Comparison of ENCODE assay signal across 25 mouse cellular contexts in genomic region chr2:28591479-28591878, GRCm38 (mm10). TPM values are rescaled to one million over a fixed set of nuclear protein-coding genes. Genes with fewer than 3 reads are reported as not detected.
DNase-seq lines count a peak whose midpoint lies in the region; ATAC-seq and TF ChIP-seq lines count a peak whose summit lies in the region.
"Had no signal": no experiment of that assay in that cellular context is flagged by ENCODE, and none has a peak within 500 bp of the region (broad histone marks: within the 10 kb centered on the region; RNA-seq: fewer than 3 reads in every experiment).

No protein-coding gene starts in this region.

- in situ Hi-C loops in Patski (cut with MboI; ENCODE audit: low pct_unique_long_range_greater_than_20kb) = loop anchor here (5.0 kb wide), 1 partner anchor 36 kb away; no protein-coding TSS in a partner anchor

- CTCF ChIA-PET in Patski (lab: Charles Lee) = interaction anchor here (3.0 kb wide), 1 partner anchor 31 kb away, joined by 21 read pairs; the partner anchor contains the start of gene Gfi1b

- intact Hi-C loops in left cerebral cortex, postnatal 4 days (cut with DNase I) = no loop called here

- no peaks in the 10 kb centered on the region; the same call in 1 of the 2 replicates for H3K27me3 ChIP-seq in embryonic facial prominence, embryonic 14.5 days (replicated peaks; ENCODE audit: control insufficient read depth, insufficient read depth, low read length)
- peaks cover 13% of the 10 kb centered on the region; the same call in 1 of the 2 replicates for H3K27me3 ChIP-seq in embryonic facial prominence, embryonic 10.5 days (replicated peaks; ENCODE audit: low read depth, poor library complexity, severe bottlenecking)
- peaks cover 6% of the 10 kb centered on the region for H3K27me3 ChIP-seq in Patski
- H3K27me3 ChIP-seq: intestine, embryonic 15.5 days; liver, embryonic 15.5 days; stomach, embryonic 15.5 days had no signal

- TF ChIP-seq CTCF in Patski (IDR thresholded peaks at IDR 0.05) = no peak

- H3K36me3 ChIP-seq in embryonic facial prominence, embryonic 14.5 days (ENCODE audit: control insufficient read depth, insufficient read depth, low read length) = no peaks in the 10 kb centered on the region
- no peaks in the 10 kb centered on the region for H3K36me3 ChIP-seq in embryonic facial prominence, embryonic 10.5 days (replicated peaks)
- H3K36me3 ChIP-seq: hindbrain, embryonic 12.5 days; intestine, embryonic 15.5 days; limb, embryonic 12.5 days; liver, embryonic 15.5 days; stomach, embryonic 15.5 days had no signal

- no peaks in the 10 kb centered on the region for H3K4me1 ChIP-seq in embryonic facial prominence, embryonic 14.5 days (ENCODE audit: control insufficient read depth, insufficient read depth, low read length)
- H3K4me1 ChIP-seq in embryonic facial prominence, embryonic 10.5 days = no peaks in the 10 kb centered on the region
- H3K4me1 ChIP-seq: hindbrain, embryonic 12.5 days; intestine, embryonic 15.5 days; limb, embryonic 12.5 days had no signal

- H3K27ac ChIP-seq in embryonic facial prominence, embryonic 14.5 days (replicated peaks; ENCODE audit: low read depth, low read length) = no peak overlapping the region
- H3K27ac ChIP-seq in embryonic facial prominence, embryonic 10.5 days (replicated peaks) = no peak overlapping the region
- H3K27ac ChIP-seq: gastrocnemius, adult 2 months; hindbrain, embryonic 12.5 days; intestine, embryonic 15.5 days; limb, embryonic 12.5 days; liver, embryonic 15.5 days; stomach, embryonic 15.5 days had no signal

- no peaks in the 10 kb centered on the region for H3K9me3 ChIP-seq in embryonic facial prominence, embryonic 14.5 days (ENCODE audit: control insufficient read depth, low read length)
- H3K9me3 ChIP-seq in embryonic facial prominence, embryonic 10.5 days = no peaks in the 10 kb centered on the region
- H3K9me3 ChIP-seq: hindbrain, embryonic 12.5 days; intestine, embryonic 15.5 days; limb, embryonic 12.5 days; liver, embryonic 15.5 days; stomach, embryonic 15.5 days had no signal

- POLR2A ChIA-PET in Patski (lab: Charles Lee) = no interaction called here

- no peak for ATAC-seq in embryonic facial prominence, embryonic 14.5 days (ENCODE audit: low read depth)
- ATAC-seq in Patski = peak; percentile 44
- ATAC-seq in megakaryocyte, adult 5-6 weeks (ENCODE audit: poor library complexity, severe bottlenecking) = peak; percentile 79
- ATAC-seq: forebrain, postnatal 0 days; intestine, embryonic 15.5 days had no signal

- 58% methylated on average over 2 of the region's 2 CpGs for WGBS in embryonic facial prominence, embryonic 14.5 days
- WGBS in embryonic facial prominence, embryonic 10.5 days = 83% methylated on average over 2 of the region's 2 CpGs

- H3K9ac ChIP-seq in embryonic facial prominence, embryonic 14.5 days (ENCODE audit: low read depth, low read length) = no peak overlapping the region
- H3K9ac ChIP-seq: forebrain, postnatal 0 days; hindbrain, embryonic 12.5 days; intestine, embryonic 15.5 days; limb, embryonic 12.5 days; liver, embryonic 15.5 days; stomach, embryonic 15.5 days had no signal

- H3K4me3 ChIP-seq in embryonic facial prominence, embryonic 14.5 days (ENCODE audit: low read depth, low read length) = no peak overlapping the region
- no peak overlapping the region for H3K4me3 ChIP-seq in embryonic facial prominence, embryonic 10.5 days
- H3K4me3 ChIP-seq: gastrocnemius, adult 2 months; hindbrain, embryonic 12.5 days; intestine, embryonic 15.5 days; limb, embryonic 12.5 days; liver, embryonic 15.5 days; stomach, embryonic 15.5 days had no signal

- H3K4me2 ChIP-seq in embryonic facial prominence, embryonic 14.5 days (ENCODE audit: low read depth, low read length) = no peak overlapping the region
- H3K4me2 ChIP-seq: hindbrain, embryonic 12.5 days; intestine, embryonic 15.5 days; limb, embryonic 12.5 days; liver, embryonic 15.5 days; stomach, embryonic 15.5 days had no signal

- DNase-seq in embryonic facial prominence, embryonic 14.5 days (ENCODE audit: low spot score) = peak; percentile 39
- no peak for DNase-seq in embryonic facial prominence, embryonic 10.5 days (ENCODE audit: low spot score)
- DNase-seq in 3134 (ENCODE audit: extremely low read depth, insufficient read length, low spot score) (peak; percentile 82), Patski (ENCODE audit: low read depth, low spot score) (peak; percentile 62)
- DNase-seq in left cerebral cortex, postnatal 4 days = no peak
- no peak for DNase-seq in layer of hippocampus, postnatal 14 days (ENCODE audit: low spot score in 2 of 2)
- no peak for DNase-seq in thymus, adult 18-20 months
- DNase-seq: cerebellum, adult 11-12 months; cerebellum, postnatal 25 days; forebrain, postnatal 0 days; gastrocnemius, adult 2 months; midbrain, embryonic 14.5 days; thymus, postnatal 25 days had no signal

RNA-seq across cellular contexts. Expression of gene Gtf3c5, which starts 7.9 kb away (rescaled TPM):
- 23.7 and 27.9 TPM in 2 replicates for polyA plus RNA-seq in embryonic facial prominence, embryonic 14.5 days (2014; fragmentation: Nextera tagmentation; extraction: Ambion mirVana)
- polyA plus RNA-seq in embryonic facial prominence, embryonic 10.5 days (2016; fragmentation: Nextera tagmentation; extraction: Ambion mirVana) = 57.9 and 61.4 TPM in 2 replicates
- 30.5 TPM for polyA plus RNA-seq in Patski (2021)
- 12.2 and 15.2 TPM in 2 replicates for total RNA-seq in megakaryocyte, adult 5-6 weeks (2015)
- total RNA-seq in megakaryocyte, adult 5-6 weeks (2017) = 10.3 and 13.7 TPM in 2 replicates
- 10 to 100 TPM; 26.6 to 27.8 TPM for total RNA-seq in left cerebral cortex, postnatal 4 days (2021)
- total RNA-seq in layer of hippocampus, postnatal 14 days (2021) = 10 to 100 TPM; 17.0 to 18.1 TPM

RNA-seq across cellular contexts. Expression of gene Cel, which starts 28.3 kb away (rescaled TPM):
- not detected in 2 replicates for polyA plus RNA-seq in embryonic facial prominence, embryonic 14.5 days (2014; fragmentation: Nextera tagmentation; extraction: Ambion mirVana)
- not detected in 2 replicates for polyA plus RNA-seq in embryonic facial prominence, embryonic 10.5 days (2016; fragmentation: Nextera tagmentation; extraction: Ambion mirVana)
- not detected for polyA plus RNA-seq in Patski (2021)
- not detected in 2 replicates for total RNA-seq in megakaryocyte, adult 5-6 weeks (2015)
- total RNA-seq in megakaryocyte, adult 5-6 weeks (2017) = not detected in 2 replicates
- not detected for total RNA-seq in left cerebral cortex, postnatal 4 days (2021)
- not detected for total RNA-seq in layer of hippocampus, postnatal 14 days (2021)
- total RNA-seq: adrenal gland, adult 18-20 months; forebrain, postnatal 0 days; gastrocnemius, adult 2 months; heart, adult 18-20 months; layer of hippocampus, adult 18-20 months had no signal
- polyA plus RNA-seq: forebrain, postnatal 0 days; heart, postnatal 0 days; hindbrain, embryonic 12.5 days; kidney, embryonic 16.5 days; limb, embryonic 12.5 days; midbrain, embryonic 14.5 days; neural tube, embryonic 11.5 days had no signal

RNA-seq across cellular contexts. Expression of gene Gfi1b, which starts 30.3 kb away (rescaled TPM):
- 0.13 and 0.55 TPM in 2 replicates for polyA plus RNA-seq in embryonic facial prominence, embryonic 14.5 days (2014; fragmentation: Nextera tagmentation; extraction: Ambion mirVana)
- polyA plus RNA-seq in embryonic facial prominence, embryonic 10.5 days (2016; fragmentation: Nextera tagmentation; extraction: Ambion mirVana) = 2.7 and 3.9 TPM in 2 replicates
- not detected for polyA plus RNA-seq in Patski (2021)
- total RNA-seq in megakaryocyte, adult 5-6 weeks (2015) = 2.9 and 7.4 TPM in 2 replicates
- 6.1 and 7.8 TPM in 2 replicates for total RNA-seq in megakaryocyte, adult 5-6 weeks (2017)
- not detected for total RNA-seq in left cerebral cortex, postnatal 4 days (2021)
- not detected for total RNA-seq in layer of hippocampus, postnatal 14 days (2021)
- total RNA-seq: adrenal gland, adult 18-20 months; forebrain, postnatal 0 days; gastrocnemius, adult 2 months; heart, adult 18-20 months; layer of hippocampus, adult 18-20 months had no signal
- polyA plus RNA-seq: forebrain, postnatal 0 days had no signal

RNA-seq across cellular contexts. Expression of gene Tsc1, which starts 49.5 kb away (rescaled TPM):
- polyA plus RNA-seq in embryonic facial prominence, embryonic 14.5 days (2014; fragmentation: Nextera tagmentation; extraction: Ambion mirVana) = 15.3 and 16.0 TPM in 2 replicates
- 21.4 and 23.5 TPM in 2 replicates for polyA plus RNA-seq in embryonic facial prominence, embryonic 10.5 days (2016; fragmentation: Nextera tagmentation; extraction: Ambion mirVana)
- 16.8 TPM for polyA plus RNA-seq in Patski (2021)
- total RNA-seq in megakaryocyte, adult 5-6 weeks (2015) = 8.9 and 10.9 TPM in 2 replicates
- 11.7 and 12.9 TPM in 2 replicates for total RNA-seq in megakaryocyte, adult 5-6 weeks (2017)
- total RNA-seq in left cerebral cortex, postnatal 4 days (2021) = 10 to 100 TPM; 56.9 to 58.6 TPM
- total RNA-seq in layer of hippocampus, postnatal 14 days (2021) = 10 to 100 TPM; 39.7 to 43.6 TPM

Comparison
In these comparisons a context has a peak if more than half of its experiments do, and no peak if none do; other contexts are left out.
1. DNase-seq: peak in embryonic facial prominence, embryonic 14.5 days (single experiment), 3134 (single experiment) and Patski (single experiment); none in embryonic facial prominence, embryonic 10.5 days (single experiment), left cerebral cortex, postnatal 4 days (single experiment), layer of hippocampus, postnatal 14 days (0 of 2) and thymus, adult 18-20 months (0 of 2).